Mouse (Mus musculus) urinary bladder, postnatal 10 days (tissue): ENCODE results near the gene Nup133.
"Not testable (repeated sequence)": the region's sequence is repeated elsewhere in the genome, so short reads cannot be mapped to it uniquely, and the experiment has no call there.

Source experiments
- DNase-seq: peaks from one replicate; pipeline ENCODE4 v3.0.0; 2022; ENCODE audit warnings: low spot score

Gene Nup133

GRCm38 (mm10) chr8:123948942-123949685 is at the start of gene Nup133:
Gene Nup133, minus strand, starts transcription at chr8:123949265.
- DNase-seq: peak; percentile 100

DNA sequence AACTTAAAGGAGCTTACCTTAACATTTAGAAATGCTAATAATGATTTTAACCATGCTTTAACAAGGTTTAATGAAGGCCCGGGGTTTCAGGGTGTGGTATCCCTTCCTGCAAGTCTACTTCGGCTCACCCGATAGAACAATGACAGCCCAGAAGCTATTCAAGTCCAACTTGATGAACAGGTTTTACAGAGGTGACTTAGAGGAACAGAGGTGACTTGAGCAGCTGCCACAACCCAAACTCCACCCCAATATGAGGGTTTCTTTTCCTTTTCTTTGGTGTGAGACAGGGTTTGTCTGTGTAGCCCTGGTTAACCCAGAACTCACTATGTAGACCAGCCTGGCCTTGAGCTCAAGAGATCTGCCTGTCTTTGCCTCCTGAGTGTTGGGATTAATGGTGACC is 44.9 kb upstream of the Nup133 start:
- no peak for DNase-seq

DNA sequence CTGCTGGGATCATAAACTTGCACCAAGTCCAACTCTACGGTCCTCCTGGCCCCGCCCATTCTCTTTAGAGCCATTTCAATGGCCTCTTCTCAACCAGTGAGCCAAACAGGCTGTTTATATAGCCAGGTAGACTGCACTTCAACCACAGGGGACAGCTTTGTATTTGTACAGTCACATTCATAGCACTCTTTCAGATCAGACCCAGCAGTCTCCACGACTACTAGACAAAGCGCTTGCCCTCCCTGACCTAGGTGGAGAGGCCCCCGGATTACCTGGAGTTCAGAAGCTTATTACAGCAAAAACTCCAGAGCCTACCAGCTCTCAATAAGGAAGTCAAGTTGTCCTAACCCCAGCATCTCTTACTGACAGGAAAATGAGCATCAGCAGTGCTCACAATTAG is 44.5 kb upstream of the Nup133 start:
- no peak for DNase-seq

DNA sequence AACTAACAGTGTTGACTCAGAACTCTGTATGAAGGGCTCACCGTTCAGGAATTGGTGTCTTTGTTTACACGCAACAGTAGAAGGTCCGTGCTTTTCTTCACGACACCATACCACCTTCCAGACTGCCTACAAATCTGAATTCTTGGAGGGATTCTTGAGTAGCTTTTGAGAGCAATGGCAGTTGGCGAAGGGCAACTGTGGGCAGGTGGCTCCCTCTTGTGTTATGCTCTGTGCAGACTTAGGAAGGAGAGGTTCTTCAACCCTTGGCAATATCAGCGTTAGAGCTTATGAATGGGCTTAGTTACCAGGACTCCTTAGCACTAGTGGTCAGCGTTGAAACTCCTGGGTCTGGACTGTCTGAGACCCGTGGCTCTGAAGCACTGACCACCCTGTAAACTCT is 43.5 kb upstream of the Nup133 start:
- no peak for DNase-seq

DNA sequence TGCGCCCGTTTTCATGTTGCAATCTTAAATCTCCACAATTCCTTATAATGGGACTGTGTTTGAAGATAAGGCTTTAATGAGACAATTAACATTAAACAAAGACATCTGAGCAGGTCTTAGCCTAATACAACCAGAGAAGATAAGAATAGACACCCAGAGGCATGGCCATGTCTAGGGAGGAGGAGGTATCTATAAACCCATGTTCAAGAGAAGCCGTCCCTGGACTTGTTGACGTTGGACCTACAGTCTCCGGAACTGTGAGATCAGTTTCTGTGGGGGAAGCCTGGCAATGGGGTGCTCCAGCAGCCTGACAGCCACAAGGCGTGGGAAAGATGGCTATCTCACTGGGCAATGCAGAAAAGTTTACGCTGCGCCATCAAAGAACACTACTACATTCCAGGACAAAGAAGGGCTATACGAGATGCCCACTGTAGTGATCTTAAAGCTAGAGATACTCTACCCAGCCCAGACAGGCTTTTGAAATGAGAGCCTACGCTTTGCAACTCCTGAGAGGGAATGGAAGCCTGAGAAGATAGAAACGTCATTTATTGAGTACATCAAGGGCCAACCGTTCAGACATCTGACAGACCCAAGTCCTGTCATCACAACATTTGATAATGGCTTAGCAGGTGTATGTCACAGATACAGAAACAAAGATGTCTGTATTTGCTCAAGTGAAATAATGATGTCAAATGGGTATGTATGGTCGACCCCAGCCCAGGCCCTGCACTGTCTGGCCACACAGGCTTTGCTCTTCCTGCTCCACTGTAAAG is 41.4 kb upstream of the Nup133 start:
- no peak for DNase-seq

DNA sequence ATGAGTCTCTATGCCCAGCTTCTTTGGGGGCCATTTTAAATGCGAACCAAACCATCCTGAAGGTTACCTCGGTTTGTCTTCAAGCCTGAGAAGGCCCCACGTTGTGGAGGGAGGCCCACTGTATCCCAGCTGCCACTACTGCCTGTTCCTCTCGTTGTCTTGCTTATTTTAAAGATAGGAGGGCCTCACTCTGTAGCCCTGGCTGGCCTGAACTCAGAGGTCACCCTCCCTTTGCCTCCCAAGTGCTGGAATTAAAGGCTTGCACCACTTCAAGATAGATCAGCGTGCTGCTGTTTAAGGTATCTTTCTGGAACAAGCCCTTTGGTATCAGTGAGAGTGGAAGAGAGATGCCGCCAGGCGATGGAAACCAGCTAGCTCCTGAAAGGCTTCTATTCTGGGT is 40.1 kb upstream of the Nup133 start:
- DNase-seq: no peak

DNA sequence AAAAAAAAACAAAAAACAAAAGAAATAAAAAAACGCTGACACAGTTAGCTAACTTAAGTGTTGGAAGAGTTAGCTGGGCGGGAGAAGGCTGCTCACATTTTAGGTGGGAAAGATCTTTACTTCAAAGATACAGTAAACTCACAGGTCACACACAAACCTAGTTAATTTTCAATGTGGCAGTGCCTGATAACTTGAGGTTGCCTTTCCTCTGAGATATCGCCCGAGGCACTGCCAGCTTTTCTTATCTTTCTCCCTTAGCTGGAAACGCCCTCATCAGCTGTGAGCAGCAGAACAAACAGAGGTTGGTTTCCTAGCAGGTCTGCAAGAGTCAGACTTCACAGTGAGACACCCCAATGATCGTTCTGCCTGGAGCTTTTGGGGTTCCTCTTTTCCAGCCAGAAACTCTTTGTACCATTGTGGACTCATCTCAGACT is 39.6 kb upstream of the Nup133 start:
- no peak for DNase-seq

DNA sequence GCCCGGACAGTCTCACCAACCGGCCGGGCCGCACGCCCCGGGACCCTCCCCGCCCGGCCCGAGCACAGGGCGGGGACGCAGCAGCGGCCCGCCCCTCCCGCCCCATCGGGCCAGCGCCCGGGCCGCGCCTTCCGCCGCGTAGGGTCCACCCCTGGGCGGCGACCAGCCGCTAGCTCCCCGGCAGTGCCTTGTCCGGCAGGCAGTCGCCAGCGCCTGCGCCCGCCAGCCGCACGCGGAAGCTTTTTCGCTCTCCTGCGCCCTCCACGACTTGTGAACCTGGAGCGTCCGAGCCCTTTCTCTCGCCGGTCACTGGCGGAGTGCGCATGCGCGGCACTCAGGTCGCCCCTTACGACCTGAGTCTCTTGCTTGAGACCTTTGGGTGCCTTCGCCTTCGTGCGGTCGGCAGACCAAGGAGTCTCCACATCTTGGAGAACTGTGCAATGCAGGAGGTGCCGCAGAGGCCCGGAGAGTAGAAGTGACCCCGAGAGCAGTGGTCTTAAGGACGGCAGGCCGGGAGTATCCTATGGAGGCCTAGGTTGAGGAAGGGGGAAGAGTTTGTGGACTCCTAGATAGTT is 33.8 kb upstream of the Nup133 start, which contains the start of gene Abcb10:
TSS of gene Abcb10 (minus strand) at position 297 of the 575 bp plus-strand sequence.
- peak; percentile 50 for DNase-seq

DNA sequence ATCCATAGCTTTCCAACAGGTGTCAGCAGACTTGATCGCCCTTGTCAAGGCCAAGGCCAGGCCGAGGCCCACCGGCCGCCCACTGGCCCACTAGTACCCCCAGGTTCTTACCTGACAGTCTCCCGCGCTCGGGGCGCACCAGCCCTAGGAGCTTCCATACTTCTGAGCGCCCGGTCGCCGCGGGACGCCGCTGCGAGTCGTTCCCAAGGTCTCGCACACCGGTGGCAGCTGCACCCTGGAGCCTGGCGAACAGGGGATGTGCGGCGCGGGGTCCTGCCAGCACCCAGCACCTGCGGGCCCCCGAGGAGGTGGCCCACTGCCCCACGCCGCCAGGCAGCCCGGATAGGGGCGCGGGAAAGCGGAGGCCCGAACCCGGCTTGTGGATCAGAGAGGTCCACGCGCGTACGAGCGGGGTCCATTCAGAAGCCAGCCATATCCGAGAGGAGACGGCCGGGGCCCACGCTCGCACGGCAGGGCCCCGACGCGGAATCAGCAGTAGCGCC is 33.3 kb upstream of the Nup133 start:
- no peak for DNase-seq

GRCm38 (mm10) chr8:123981674-123982073 is 32.6 kb upstream of the Nup133 start:
- no peak for DNase-seq

DNA sequence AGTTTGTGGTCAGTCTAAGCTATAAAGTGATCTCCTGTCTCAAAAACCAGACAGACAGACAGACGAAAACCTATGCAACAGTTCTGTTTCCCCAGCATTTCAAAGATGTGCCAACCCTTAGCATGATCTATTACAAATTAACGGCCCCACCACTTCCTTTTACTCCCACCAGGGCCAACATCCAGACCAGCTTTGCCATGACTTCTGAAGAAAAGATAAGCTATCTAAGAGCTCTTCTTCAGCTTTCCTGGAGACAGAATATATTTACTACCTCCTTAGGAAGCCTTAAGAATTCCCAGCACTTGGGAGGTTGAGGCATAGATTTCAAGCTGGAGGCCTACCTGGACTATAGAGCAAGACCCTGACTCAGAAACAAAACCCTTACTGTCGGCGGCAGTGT is 31.2 kb upstream of the Nup133 start:
- no peak for DNase-seq

- no peak for DNase-seq
Measured at GRCm38 (mm10) chr8:123978926-123979325, 29.9 kb upstream of the Nup133 start.

GRCm38 (mm10) chr8:123978166-123978838 is 29.2 kb upstream of the Nup133 start:
- DNase-seq: no peak

DNA sequence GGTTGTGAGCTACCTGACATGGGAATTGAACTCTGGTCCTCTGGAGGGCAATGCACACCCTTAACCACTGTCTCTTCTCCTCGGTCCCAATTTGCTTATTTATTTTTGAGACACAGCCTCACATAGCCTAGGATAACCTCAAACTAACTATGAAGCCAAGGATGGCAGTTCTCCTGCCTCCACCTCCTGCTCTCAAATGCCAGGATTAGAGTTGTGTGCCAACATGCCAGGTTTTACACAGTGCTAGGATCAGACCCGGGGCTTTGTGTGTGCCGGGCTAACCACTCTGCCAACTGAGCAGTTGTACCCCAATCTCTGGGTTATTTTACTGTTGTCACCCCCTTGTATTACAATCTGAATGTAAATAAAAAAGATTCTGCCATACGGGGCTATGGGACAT is 28.4 kb upstream of the Nup133 start:
- DNase-seq: no peak

- DNase-seq: no peak
Measured at GRCm38 (mm10) chr8:123973495-123973894, 24.4 kb upstream of the Nup133 start.

GRCm38 (mm10) chr8:123966896-123967295 is 17.8 kb upstream of the Nup133 start:
- DNase-seq: no peak

DNA sequence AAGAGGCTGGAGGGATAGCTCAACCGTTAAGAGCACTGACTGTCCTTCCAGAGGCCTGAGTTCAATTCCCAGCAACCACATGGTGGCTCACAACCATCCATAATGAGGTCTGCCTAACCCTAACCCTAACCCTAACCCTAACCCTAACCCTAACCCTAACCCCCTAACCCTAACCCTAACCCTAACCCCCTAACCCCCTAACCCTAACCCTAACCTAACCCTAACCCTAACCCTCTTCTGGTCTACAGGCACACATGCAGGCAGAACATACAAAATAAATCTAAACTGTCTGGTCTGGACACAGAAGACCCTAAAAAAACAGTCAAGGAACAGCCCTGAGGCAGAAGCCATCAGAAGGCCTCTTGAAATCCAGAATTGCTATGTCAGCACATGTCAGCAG is 12.3 kb upstream of the Nup133 start:
- no peak for DNase-seq

DNA sequence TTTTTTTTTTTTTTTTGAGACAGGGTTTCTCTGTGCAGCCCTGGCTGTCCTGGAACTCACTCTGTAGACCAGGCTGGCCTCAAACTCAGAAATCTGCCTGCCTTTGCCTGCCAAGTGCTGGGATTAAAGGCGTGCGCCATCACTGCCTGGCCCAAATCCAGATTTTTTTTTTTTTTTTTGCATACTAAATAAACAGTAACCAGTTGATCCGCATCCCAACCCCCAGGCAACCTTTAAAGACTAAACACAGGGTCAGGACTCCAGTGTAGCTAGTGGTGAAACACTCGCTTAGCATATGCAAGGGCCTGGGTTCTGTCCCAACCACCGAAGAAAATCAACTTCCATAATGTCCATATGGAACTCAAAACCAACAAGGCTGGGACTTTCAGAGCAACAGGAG is 11.5 kb upstream of the Nup133 start:
- DNase-seq: not testable (repeated sequence)

- DNase-seq: no peak
Measured at GRCm38 (mm10) chr8:123960056-123960455, 11.0 kb upstream of the Nup133 start.

DNA sequence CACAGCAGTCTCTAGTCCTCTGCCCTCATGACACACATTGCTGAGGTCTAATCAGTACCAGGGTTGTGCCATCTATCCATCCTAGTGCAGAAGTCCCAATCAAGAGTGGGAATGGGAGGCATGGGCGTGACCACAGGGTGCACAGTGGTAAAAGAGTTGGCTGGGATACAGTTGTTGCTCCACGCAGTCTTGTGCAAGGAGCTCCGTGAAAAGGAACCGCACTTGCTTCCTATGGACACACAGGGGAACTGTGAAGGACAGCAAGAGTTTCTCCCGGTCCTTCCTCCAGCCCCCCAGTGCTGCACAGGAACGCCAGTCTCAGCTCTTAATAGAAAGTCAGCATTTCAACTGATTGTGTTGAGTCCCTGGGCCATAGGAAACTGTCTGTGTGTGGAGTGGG is 10.4 kb upstream of the Nup133 start:
- no peak for DNase-seq

DNA sequence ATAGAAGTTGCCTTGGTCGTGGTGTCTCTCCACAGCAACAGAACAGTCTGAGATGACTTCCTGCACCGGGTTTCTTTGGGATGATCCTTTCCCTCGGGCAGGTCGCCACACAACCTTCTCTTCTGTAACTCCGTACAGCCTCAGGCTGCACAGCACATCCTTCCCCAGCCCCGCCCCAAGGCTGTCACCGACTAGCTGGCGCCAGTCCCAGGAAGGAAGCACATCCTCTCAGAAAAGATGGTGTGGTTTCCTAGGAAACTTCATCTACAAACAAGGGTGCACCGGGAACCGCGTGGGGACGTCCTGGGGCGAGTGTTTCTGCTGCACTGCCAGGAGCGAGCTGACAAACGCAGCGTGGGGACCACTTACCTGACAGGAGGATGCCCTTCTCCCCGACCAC is 9.1 kb upstream of the Nup133 start:
- DNase-seq: no peak

DNA sequence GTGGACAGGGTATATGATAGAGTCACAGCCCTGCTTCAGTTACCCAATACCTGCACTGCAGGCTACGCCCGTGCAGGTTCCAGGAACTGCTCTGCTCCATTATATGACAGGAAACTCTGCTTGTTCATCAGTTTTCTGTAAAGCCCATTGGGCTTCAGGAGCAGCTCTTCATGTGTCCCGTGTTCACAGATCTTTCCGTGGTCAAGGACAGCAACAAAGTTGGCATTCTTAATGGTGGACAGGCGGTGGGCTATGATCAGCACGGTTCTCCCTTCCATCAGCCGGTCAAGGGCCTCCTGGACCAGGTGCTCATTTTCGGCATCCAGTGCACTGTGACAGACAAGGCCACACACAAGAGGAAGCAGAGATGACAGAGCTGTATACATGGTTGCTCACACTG is 5.2 kb upstream of the Nup133 start:
- no peak for DNase-seq
